Mouse (Mus musculus): ENCODE results near the gene Acbd5.

DNA sequence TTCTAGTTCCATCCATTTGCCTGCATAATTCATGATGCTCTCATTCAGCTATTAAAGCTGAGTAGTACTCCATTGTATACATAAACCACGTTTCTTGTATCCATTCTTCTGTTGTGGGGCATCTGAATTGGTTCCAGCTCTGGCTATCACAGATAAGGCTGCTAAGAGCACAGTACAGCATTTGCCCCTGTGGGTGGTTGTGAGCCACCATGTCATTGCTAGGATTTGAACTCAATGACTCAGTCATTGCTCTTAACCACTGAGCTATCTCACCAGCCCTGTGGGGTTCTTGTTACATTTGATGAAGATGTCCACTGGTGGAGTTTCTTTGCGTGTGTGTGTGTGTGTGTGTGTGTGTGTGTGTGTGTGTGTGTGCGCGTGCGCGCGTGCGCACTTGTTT is 16.6 kb downstream of the Acbd5 start:
- no peak for TF ChIP-seq GATA1 (IDR thresholded peaks at IDR 0.05; ENCODE audit: borderline replicate concordance, low read length)
- no peak for TF ChIP-seq FLI1 (IDR thresholded peaks at IDR 0.05; ENCODE audit: low read length)

Measured in megakaryocyte, embryonic 14.5 days (primary cell).